Mouse (Mus musculus) embryo, embryonic 10.5 days (tissue): ENCODE data around the gene Ube2v1.
A peak's percentile ranks its signal among the peaks of the same experiment; 100 is the strongest.

Source experiments
- DNase-seq: peaks from one replicate; pipeline ENCODE4 v3.0.0-alpha.2; 2015; ENCODE audit warnings: low spot score

The Ube2v1 gene

DNA sequence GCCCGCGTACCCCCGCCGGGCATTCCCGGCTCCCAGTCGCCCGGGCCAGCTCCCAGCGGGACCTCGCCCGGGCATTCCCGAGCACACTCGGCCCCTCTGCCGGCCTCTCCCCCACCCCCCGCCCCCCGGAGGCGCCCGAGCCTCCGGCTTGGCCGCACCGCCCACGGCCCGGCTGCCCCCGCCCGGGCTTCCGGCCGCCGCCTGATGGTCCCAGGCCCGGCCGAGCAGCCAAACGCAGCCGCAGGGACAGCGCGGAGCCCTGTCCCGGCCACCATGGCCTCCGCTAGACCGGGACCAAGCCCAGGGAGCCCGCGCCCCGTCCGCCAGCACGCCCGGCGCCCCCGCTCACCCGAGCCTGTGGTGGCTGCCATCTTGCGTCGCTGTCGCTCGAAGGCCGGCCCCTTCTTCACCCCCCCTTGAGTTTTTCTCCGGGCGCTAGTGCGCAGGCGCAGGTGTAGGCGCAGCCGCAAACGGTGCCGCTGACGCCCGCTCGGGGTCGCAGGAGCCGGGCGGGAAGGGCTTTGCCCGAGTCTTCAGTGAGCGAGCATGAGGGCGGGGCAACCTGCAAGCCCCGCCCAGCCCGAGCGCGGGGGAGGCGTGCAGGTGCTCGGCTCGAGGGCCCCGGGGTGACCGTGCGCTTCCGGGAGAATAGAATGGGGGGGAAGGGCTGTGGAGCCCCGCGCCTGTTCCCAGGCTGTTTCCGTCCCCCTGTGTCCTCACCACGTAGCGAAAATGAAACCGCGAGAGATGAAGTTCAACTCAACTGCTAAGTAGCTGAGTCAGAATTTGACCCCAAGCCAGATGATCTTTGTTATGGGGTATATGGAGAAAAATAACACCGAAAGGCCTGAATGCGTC is at the start of gene Ube2v1:
Gene Ube2v1, minus strand, starts transcription at position 505 of the 858 bp plus-strand sequence.
- peak; percentile 97 for DNase-seq

DNA sequence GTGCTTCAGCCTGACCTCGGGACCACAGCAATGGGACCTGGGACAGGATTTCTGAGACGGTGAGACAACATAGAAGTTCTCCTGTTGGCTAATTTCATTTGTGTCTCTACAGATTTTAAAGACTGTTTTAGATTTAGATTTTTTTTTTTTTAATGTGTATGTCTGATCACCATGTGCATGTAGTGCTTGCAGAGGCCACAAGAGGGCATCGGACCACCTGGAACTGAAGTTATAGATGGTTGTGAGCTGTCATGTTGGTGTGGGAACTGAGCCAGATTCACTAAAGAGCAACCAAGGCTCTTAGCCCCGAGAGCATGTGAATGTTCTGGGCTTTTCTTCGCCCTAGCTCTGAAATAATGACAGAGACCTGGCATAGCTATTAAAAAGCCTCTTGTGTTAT is 48.8 kb upstream of the Ube2v1 start:
- peak; percentile 69 for DNase-seq

DNA sequence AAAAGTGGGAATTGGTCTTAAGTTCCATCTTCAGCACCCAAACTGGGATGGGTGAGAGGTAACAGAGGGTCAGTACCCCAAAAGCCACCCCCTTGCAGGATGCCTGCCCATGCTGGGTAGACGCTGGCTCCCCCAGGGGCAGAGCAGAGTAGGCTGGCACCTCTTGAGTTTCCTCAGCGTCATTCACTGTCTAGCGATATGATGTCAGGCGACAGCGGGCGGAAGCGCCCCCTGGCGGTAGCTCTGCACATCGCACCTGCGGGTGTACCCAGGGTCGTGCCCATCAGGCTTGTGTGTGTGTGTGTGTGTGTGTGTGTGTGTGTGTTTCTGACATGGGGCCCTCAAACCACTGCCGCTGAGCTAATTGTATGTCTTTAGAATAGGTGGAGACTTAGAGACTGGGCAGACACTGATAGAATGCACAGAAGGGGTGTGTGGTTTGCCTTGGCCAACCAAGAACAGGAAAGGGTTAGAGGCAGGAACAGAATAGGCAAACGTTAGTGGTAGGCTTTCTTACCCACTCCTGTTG is 48.1 kb upstream of the Ube2v1 start:
- DNase-seq, result peak; percentile 82

DNA sequence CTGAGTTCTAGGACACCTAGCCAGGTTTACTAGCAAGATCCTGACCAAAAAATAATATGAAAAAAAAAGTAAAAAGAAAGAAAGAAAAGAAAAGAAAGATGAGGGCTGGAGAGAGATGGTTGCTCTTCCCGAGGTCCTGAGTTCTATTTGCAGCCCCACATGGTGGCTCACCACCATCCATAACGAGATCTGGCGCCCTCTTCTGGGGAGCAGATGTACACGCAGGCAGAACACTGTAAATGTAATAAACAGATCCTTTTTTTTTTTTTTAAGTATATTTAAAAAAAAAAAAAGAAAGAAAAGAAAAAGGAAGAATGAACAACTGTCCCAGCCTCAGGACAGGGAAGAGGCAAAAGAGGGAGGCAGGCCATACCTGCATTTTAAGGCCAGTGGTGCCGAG is 46.7 kb upstream of the Ube2v1 start:
- DNase-seq, result no peak

DNA sequence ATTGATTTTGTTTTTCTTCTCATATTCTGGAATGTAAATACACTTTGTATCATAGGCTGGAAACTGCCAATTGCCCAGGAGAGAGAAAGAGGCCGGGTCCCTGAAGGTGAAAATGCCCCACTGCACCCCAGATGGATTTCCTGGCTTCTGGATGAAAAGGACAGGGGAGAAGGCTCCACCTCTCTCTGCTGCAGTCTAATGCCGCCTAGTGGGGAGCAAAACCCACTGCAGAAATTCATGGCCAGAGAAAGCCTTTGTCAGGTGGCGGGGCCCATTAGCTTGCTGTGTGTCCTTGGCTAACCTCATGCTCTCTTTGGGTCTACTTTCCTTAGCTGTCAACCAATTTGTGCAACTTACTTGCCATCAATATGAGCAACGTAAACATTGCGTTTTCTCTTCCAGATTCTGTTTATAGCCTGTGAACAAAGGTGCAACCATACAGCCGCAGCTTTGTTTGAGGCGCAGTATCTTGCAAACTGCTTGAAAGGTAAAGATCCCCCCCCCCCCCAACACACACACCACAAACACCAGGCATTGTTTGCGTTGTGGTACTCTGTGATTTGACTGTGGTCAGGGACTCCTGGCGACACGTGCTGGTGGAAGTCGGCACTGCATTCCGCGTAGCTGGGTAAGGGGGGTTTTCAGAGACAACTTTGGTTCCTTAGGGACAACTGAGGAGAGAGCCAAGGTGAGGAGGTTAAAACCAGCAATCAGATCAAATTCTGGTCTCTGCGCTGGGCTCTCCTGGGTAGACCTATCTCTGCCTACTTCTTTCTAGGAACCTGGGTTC is 43.4 kb upstream of the Ube2v1 start:
- peak; percentile 75 for DNase-seq

DNA sequence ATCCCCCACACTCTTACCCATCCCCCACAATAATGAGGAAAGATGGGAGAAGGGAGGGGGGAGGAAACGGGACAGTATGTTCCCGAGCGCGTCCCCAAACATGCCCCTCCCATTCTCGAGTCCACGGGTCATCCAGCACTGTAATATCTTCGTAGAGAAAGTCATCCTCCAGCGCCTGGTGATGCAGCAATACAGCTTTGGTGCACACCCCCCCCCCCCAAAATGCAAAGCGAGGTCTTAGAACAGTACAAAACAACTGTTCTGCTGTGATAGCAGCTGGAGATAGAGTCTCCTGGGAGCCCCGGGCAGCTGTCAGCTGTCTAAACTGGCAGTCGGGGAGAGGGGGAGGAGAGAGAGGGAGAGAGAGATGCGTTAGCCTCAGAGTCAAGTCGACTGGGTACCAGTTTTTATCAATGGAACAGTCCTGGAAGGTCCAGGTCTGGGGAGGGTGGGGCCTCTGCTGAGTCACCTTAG is 40.4 kb upstream of the Ube2v1 start:
- DNase-seq, result peak; percentile 47

DNA sequence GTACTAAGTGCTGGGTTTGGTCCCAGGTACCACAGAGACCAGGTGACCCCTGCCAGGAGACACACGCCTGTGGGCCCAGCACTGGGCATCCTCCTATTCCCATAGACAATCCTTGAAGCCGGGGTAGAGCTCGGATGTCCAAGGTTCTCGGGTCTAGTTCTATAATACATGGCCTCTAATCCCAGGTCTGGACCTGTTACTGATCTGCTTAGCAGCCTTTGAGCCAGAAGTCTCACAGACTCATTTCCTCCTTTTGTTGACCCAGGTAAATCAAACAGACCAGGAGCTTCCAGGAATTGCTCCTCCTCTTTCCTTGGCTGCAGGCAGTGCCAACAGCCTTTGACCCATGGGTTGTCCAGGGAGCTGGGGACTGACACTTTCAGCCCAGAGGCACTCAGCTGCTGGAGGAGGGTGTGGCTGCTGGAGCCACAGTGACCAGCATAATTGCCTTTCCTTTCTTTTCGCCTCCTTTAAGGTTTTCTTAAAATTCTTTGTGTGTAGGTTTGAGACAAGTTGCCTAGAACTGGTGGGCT is 39.3 kb upstream of the Ube2v1 start:
- DNase-seq, result no peak

DNA sequence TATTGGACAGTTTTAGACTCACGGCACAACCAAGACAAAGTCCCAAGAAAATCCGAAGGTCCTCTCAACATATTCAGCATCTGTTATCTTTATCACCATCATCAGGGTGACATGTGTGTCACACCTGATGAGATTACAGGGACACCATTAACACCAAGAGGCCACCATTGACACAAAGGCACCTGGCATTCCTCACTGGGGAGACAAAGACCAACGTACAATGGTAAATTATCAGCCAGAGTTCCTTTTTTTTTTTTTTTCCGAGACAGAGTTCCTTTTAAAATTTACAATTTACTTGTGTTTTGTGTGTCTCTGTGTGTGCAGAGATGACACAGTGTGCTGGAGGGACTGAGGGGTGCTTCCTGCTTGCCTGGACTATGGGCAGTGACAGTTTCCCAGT is 37.5 kb upstream of the Ube2v1 start:
- no peak for DNase-seq

DNA sequence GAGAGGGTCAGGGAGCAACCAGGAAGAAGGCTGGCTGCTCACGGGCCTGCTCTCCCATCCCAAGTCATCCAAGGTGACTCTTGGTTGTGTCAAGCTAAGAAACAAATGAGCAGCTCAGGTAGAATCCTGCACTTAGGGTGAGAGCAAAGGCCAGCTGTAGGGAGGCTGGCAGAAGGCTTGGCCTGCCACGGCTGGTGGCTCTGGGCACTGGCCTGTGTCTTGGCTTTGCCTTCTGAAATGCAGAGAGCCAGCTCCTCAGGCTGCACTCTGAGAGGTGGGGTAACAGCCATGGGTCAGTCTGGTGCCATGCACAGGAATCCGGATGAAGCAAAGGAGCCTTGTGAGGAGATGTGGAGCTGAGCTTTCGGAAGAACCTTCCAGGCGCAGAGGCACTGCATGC is 36.5 kb upstream of the Ube2v1 start:
- no peak for DNase-seq

DNA sequence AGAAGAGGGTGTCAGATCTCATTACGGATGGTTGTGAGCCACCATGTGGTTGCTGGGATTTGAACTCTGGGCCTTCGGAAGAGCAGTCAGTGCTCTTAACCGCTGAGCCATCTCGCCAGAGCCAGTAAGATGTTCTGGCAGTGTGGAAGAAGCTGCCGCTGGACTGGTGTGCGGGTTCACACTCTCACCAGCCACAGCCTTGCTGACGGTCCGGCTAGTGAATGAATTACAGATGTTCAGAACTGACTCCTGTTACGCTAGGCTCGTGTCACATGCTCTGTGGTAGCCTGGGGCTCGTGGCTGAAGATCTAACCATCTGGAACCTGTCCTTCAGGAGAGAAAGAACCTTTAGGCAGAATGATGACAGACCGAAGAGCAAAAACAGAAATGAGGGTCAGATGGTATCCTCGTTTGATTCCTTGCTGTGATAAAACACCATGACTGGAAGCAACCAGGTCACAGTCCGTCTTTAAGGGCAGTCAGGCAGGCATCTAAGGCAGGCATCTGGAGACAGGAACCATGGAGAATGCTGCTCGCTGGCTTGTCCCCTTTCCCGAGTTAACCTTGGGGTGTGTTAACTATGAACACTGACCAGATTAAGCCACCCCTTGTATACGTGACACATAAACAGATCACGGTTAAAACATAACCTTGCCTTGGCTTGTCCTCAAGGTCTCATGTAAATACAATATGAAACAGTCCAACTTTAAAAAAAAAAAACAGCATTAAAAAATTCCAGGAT is 34.2 kb upstream of the Ube2v1 start:
- DNase-seq, result no peak

DNA sequence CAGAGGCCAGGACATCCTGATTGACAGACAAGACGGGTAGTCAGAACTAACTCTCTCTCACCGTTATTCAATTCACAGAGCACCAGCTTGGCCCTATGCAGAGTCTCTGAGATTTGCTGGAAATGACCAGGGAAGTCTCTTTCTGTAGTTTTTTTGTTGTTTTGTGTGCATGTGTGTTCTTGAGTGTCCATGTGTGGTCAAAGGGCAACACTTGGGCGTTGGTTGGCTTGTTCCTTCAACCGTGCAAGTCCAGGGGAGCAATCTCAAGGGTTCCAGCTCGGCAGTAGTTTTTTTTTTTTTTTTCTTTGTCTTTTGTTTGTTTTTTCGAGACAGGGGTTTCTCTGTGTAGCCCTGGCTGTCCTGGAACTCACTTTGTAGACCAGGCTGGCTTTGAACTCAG is 30.8 kb upstream of the Ube2v1 start:
- DNase-seq, result no peak

DNA sequence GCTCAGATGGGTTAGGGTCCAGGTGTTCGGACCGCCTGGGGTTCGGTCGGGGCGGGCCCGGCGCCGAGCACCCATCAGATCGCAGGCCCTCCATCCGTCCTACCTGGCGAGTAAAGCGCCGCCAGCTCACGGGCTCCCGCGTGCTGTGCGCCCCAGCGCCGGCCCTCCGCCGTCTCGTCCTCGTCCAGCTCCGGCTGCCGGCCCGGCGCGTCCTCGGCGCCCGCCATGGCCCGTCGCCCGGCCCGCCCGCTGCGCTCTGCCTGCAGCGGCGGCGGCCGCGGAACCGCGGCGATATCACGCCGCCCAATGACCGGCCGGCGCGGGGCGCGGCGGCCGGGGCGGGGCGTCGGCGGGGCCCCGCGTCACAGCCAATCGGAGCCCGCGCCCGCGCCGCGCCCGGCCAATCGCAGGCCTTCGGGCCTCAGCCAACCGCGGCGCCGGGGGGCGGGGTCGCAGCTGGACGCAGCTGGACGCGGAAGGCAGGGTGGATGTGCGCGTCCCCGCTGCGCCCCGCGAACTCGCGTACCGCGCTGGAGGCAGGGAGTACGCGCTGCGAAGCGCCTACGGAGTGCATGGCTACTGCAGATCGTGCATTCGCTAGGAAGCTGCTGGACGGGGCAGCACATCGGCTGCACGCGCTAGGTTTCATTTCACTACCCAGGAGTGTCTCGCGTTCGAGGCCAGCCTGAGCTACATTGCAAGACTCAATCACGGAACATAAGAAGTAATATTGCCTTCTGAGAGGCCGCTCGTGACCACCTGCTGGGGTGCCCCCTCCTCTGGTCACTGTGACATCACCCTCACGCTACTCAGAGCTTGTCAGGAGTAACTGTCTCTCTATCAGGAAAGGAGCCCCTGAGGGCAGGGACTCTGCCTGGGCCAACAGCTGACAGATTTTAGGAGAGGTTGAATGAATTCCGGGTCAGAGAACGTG is 29.6 kb upstream of the Ube2v1 start, which contains the start of gene Gm20431:
Gene Gm20431, minus strand, starts transcription at position 227 of the 934 bp plus-strand sequence.
- peak; percentile 94 for DNase-seq

DNA sequence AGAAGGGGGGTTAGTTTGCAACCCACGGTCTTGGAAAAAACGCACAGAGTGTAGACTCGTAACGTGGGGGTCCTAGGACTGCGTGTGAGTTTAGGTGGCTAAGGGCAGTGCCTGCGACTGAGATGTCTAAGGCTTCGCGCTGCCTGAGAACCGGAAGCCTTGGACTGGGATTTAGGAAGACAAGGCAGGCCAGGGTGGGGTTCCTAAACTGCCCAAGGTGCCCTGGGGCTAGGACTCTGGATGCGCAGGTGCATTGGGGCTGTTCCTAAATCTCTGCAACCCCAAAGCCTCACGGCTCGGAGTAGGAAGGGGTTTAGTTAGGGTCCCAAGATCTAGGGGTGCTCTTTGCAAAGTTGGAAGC is 28.7 kb upstream of the Ube2v1 start:
- DNase-seq, result peak; percentile 62

DNA sequence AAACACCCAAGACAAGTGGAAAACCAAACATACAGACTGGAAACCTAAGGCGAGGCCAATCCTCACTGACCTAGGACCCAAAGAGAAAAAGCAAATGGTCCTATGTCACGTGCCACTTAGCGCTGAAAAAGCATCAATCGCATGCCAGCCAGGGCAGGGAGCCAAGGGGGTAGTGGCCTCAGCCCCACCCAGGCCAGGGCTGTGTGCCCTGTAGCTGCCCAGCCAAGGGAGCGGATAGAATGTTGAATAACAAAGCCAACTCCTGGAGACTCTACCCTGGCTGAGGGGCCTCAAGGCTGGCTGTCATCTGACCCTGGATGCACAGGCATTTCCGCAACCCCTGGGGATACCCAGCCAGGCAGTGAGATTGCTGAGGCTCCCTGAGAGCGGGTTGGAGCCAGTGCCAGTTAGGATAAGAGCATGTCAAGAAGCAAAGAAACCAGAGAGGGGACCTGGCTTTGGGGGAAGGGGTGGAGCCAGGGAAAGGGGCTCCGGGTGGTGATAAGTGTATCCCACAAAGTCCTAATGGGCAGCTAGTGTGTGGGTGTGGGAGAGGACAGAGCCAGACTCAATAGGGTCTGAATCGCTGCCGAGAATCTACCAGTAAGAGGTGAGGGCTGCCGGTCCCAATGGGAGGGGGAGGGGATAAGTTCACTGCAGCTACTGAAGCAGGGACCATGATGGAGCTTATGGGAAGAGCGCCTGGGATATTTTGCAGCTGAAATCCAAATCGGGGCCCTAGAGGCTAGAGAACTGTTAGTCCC is 28.1 kb upstream of the Ube2v1 start:
- DNase-seq, result peak; percentile 16

DNA sequence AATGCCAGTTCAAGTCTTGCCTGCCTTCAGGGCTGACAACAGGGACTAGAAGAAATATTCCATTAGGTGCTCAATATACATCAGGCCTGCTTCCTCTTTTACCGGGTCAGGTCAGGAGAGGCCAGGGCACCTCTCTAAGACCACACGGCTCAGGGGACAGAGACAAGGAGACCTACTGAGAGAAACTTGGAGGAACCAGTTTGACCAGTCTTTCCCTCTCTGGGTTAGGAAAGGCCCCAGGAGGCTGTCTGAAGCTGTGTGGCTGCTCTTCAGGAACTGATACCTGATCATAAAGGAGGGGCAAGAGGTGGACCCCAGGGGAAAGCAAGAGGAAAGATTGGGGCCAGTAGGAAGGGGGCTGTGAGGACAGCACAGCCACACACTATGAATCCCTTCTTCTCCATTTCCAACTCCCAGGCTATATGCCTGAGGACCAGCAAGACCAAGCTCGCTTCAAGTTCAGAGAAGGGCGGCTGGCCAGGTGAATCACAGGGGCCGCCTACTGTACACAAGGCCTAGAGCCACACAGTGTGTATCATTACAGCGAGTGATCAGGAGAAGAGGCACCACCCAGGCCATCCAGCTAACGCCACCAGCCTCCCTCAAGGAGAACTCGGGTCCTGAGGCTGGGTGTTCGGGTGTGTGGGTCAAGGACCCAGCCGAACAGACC is 27.4 kb upstream of the Ube2v1 start:
- no peak for DNase-seq

DNA sequence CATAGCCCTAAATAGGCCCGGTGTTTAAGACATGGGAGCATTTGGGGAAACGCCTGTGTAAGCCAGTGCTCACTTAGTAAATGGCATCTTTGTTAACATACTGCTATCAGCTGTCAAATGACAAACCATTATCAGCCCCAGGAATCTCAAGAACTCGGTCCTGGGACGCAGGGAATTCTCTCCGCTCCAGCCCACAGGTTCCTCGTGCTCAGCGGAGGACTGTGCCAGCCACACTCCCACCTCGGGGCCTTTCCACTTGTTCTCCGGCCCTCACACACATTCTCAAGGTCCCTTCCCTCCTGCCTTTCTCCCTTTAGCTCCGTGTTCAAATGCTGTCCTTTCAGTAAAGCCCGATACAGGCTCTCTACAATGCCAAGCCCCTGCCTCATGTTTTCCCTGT is 26.8 kb upstream of the Ube2v1 start:
- no peak for DNase-seq

DNA sequence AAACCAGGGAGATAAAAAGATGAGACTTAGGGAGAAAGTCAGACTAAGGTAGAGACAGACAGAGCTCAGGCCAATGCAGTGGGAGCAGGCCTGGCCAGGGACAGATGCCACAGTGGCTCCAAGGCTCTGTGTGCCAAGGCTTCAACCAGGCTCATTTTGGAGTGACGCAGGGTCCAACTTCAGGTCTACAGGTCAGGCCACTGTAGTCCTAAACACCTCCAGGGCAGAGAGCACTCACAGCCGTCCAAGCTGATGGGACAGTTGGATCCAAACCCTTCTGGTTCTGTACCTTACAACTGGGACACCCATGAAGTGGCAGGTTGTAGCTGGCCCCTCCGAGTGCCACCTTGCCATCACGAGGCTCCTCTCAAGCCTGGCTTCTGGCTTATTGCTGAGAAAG is 26.1 kb upstream of the Ube2v1 start:
- no peak for DNase-seq

DNA sequence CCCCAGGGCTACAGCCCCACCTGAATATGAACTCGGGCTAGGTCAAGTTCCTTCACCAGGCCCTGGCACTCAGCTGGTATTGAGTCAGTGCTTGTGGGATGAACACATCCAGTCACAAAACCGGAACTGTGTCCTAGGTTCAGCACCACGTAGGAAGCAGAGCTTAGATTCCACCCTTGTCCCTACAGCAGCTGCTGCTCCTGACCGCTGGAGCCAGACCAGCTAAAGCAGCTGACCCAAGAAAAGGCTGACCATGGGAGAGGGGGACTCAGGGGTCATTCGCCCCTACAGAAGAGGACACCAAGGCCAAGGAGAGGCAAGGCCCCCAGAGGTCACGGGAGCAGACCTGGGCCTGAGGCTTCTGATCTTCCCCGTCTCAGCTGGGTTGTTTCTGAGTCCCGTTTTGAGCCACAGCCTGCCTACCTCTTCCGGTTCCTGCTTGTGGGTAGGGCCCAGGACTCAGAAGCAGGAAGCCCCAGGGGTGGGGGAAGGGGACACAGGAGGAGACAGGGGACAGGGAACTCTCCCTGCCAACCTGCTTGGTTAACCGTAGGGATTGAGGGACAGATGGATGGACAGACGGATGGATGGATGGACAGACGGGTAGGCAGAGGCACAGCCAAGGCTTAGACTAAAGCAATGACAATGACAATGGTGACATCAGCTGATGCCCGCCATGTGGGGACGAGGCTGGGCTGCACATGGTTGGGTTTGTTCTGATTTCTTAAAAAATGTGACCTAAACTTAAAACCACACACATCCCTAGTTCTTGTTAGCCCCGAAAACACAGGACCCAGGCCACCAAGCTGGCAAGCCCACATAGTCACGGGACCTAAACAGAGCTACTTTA is 25.0 kb upstream of the Ube2v1 start:
- no peak for DNase-seq
